Mouse (Mus musculus) common myeloid progenitor, adult 5-6 weeks (primary cell): ENCODE results near the gene Gm49384. TPM values are rescaled to one million over a fixed set of nuclear protein-coding genes. Genes with fewer than 3 reads are reported as not detected.
"Not testable (repeated sequence)": the region's sequence is repeated elsewhere in the genome, so short reads cannot be mapped to it uniquely, and the experiment has no call there.

Source experiments
- ATAC-seq: replicated peaks from 2 replicates; pipeline ENCODE4 v1.8.0; 2016; ENCODE audit warnings: low read depth, mild to moderate bottlenecking, moderate TSS enrichment, inconsistent platforms; ENCODE audit not compliant: poor library complexity, severe bottlenecking
- total RNA-seq: library from RNA; stranded (forward); fragments of 200-1000, 187-1606 nt; gene quantifications from 2 replicates; pipeline ENCODE4 v1.2.3, GENCODE M21; 2017

Gm49384 gene
- total RNA-seq, 1 experiment from 2014 or later = 25.5 TPM

DNA sequence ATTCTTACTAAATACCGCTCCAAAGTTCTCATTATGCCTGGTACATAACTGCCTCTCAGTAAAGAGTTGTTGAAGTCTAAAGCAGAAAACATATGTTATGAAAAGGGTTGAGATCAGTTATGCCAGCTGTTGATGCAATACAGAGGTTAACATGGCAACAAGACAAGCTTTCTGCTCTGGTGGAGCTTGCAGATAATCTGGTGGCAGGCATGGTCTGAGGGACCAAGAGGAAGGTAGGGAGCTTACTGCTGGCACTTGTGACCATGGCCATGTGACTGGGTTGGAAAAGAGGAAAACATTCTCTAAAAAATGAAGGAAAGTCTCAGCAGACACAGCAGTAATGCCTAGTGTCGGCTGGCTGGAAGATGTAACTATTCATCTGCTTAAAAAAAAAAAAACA is 32.8 kb downstream of the Gm49384 start:
- no peak for ATAC-seq

DNA sequence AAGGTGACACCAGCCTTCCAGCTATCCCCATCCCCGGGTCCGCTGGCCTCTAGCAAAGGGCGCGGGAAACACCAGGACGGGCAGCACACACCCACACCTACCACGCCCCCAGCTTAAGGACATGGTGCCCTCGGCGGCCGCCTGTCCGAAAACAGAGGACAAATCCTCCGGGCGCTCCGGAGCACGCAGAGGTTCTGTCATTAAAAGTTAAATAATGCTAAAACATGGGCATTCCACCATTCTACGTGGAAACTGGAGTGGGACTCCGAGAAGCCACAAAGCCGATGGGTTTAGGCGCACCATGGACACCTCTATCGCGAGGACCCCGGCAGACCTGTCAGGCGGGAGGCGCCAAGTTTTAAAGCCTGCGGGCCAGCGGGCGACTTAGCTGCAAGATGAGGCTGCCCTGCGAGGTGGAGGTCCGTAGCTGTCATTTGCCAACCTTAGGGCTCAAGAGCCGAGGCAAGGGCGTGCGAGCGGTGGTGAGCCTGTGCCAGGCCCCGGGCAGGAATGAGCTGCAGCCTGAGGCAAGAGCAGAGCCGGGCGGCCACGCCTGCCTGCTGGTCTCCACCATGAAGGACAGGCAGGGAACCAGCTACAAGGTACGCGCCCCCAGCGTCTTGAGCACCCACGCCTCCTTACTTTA is 35.5 kb downstream of the Gm49384 start, which contains the start of gene Lrr1:
Gene Lrr1, plus strand, starts transcription at position 354 of the 646 bp plus-strand sequence.
- ATAC-seq = peak; percentile 91

DNA sequence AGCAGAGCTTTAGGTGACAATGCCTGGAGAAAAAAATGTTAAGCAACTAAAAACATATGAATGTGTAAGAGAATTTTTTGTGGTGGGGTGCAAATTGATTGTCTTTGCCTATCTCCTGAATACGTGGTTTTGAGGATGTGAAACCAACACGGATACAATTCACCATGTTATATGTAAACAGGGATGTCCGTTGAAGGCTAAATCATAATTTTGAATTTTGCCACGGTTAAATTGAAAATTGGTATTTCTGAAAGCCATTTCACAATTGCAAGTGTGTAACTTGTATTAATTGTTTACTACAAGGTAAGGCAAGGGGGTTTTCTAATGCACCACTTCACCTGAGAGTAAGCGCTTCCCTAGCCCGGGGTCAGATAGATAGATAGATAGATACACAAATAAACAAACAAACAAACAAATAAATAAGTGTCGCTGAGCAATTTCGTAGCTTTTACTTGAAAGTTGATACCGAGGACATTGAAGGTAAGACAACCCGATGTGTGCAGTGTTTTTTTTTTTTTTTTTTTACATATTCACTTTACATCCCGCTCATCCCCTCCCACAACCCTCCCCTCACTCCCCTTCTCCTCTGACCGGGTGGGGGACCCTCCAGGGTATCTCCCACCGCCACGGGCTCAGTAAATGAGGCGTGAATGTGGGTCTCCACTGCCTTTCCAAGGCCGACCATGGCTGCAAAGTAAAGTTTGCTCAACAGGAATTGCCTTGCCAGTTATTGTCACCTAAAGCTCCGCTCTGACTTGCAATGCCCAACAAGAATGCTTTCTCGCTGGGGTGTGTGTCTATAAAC is 36.2 kb downstream of the Gm49384 start:
- ATAC-seq = peak; percentile 11

- ATAC-seq = not testable (repeated sequence)
Observed at GRCm38 (mm10) chr12:69166861-69167581, 37.0 kb downstream of the Gm49384 start.

- ATAC-seq = no peak
Observed at GRCm38 (mm10) chr12:69164904-69165303, 39.2 kb downstream of the Gm49384 start.

GRCm38 (mm10) chr12:69163586-69163985 is 40.5 kb downstream of the Gm49384 start:
- ATAC-seq = not testable (repeated sequence)

GRCm38 (mm10) chr12:69160677-69161076 is 43.4 kb downstream of the Gm49384 start:
- not testable (repeated sequence) for ATAC-seq

DNA sequence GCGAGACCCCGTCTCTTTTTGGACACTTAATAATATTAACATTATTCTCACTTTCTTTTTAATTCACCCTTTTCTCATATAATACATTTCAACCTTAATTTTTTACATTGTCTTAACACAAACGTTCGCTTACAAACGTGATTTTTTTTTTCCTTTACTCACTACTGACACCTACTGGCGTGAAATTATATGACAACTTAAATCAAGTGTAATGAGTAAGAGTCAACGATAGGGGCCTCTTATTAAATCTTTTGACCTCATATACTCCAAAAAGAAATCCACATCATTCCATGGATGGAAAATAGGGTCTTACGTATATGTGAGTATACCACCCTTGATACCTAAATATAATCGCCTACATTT is 44.5 kb downstream of the Gm49384 start:
- peak; percentile 52 for ATAC-seq

DNA sequence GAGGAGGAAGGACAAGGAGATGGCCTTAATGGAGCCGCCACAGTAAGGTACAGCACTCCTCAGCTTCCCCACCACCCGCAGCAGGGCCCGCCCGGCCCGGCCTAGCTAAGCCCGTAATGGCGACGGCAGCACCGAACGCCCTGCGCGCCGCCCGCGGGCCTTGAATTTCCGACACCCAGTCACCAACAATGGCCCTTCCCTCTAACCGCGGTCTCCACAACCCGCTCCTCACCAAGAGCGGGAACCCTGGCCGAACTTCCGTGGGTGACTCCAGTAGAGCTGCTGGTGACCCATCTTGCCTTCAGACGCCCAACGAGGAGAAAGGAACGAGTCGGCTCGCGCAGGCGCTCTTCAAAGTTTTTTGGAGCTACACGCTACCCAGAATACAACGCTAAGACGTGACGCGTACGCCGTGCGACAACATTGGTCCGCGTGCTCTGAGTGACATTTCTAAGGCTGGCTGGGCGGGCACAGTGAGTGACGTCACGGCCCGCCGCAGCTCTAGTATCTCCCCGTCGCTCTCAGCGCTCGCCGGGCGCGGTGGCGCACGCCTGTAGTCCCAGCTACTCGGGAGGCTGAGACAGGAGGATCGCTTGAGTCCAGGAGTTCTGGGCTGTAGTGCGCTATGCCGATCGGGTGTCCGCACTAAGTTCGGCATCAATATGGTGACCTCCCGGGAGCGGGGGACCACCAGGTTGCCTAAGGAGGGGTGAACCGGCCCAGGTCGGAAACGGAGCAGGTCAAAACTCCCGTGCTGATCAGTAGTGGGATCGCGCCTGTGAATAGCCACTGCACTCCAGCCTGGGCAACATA is 45.1 kb downstream of the Gm49384 start, which contains the start of gene Rps29:
Gene Rps29, minus strand, starts transcription at position 422 of the 813 bp plus-strand sequence.
- peak; percentile 91 for ATAC-seq

DNA sequence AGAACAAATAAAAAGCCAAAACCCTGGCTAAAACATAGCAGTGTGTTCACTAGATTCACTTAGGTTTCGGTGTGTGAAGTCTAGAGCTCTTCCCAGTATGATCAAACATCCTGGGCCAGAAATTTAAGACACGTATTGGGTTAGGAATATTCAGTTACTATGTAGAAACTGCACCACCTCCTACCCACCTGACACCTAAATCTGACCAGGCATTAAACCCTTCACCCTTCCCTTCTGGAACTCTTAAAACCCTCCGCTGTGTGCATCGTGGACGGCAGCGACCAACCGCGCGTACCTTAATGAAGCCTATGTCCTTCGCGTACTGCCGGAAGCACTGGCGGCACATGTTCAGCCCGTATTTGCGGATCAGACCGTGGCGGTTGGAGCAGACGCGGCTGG is 45.7 kb downstream of the Gm49384 start:
- no peak for ATAC-seq

GRCm38 (mm10) chr12:69157107-69157506 is 47.0 kb downstream of the Gm49384 start:
- no peak for ATAC-seq

DNA sequence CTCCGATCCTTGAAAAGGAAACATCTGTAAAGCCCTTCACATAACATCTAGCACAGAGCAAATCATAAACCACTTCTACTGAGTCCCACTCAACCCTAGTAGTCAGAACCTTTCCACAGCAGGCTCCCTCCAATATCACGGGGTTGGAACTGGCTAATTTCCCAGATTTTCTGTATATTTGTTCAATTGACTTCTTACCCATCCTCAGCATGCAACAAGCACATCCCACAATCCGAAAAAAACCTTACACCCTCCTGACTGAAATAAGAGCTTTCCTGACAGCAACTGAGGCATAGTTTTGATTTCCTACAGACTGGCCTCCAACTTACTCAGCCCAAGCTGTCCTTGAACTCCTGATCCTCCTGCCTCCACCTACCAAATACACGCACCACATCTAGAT is 47.6 kb downstream of the Gm49384 start:
- ATAC-seq = no peak

GRCm38 (mm10) chr12:69155923-69156322 is 48.1 kb downstream of the Gm49384 start:
- ATAC-seq = no peak

- no peak for ATAC-seq
Observed at GRCm38 (mm10) chr12:69150049-69150448, 54.0 kb downstream of the Gm49384 start.

DNA sequence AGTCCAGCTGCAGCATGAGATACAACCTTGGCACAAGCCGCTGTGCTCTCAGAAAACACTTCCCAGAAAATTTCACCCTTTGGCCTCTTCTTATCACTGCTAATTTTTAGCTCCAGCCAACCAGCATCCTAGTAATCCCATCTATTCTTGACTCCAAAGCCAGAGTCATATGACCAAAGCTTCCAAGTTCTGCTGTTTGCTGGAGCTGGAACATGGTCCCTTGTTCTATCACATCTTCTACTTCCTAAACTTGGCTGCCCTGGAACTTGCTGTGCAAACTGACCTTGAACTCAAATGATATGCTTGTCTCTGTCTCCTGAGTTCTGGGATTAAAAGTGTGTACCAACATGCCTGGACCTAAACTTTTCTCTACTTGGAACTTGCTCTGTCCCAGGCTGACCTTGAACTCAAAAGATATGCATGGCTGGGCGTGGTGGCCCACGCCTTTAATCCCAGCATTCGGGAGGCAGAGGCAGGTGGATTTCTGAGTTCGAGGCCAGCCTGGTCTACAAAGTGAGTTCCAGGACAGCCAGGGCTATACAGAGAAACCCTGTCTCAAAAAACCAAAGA is 56.8 kb downstream of the Gm49384 start:
- no peak for ATAC-seq

- no peak for ATAC-seq
Observed at GRCm38 (mm10) chr12:69143460-69143859, 60.6 kb downstream of the Gm49384 start.

- no peak for ATAC-seq
Observed at GRCm38 (mm10) chr12:69139841-69140240, 64.2 kb downstream of the Gm49384 start.
